Mouse (Mus musculus) mouse trophoblast stem cell (cell line): ENCODE measurements around the gene Zpr1.

Source experiments
- in situ Hi-C, 2 experiments: fragments of 300-500 bp; cut with MseI, MboI; formaldehyde crosslinking; loops; 2 replicates in 1 of 2; 3 replicates in 1 of 2; pipeline ENCODE4 v1.15.1; 2025

The Zpr1 gene

DNA sequence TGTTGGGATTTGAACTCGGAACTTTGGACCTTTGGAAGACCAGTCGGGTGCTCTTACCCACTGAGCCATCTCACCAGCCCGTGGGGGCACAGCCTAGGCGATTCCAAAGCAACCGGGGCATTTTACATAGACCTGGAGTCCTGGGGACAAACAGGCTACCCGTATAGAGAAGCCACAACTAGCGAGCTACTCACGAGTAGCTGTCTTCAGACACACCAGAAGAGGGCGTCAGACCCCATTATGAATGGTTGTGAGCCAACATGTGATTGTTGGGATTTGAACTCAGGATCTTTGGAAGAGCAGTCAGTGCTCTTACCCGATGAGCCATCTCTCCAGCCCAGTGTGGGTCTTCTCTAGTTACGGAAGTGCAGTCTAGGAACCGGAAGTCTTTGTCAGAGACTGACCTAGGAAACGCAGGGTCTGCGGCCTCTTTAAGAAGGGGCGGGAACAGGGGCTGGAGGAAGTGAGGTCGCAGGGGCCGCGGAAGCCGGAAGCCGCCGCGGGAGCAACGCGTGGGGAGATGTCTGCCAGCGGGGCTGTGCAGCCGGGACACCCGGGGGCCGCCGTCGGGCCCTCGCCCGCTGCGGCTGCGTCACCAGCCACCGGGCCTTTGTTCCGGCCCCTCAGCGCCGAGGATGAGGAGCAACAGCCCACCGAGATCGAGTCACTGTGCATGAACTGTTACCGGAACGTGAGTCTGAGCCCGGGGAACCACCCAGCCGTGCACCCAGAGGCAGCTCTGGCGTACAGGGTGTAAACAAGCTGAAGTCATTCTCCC is at the start of gene Zpr1:
Gene Zpr1 (plus strand): TSS at position 388 of the 778 bp plus-strand sequence.
- in situ Hi-C loops = no loop called here

DNA sequence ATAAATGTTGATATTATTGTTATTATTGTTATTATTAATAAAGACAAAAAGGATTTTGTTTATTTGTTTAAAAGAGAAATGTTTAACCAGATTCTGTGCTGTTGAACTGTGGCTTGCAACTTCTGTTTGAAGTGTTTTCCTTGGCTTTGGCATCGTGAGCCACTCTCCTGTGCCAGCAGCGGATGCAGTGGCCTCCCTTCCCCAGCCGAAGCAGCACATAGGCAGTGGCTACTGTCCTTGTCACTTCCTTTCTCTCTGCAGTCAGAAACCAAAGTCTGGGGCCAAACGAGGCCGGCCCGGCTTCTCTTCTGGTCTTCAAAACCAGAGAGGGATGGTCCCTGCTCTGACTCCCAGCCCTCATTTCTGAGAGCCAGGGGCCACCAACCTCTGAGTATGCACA is 49.8 kb upstream of the Zpr1 start:
- in situ Hi-C loops = no loop called here

DNA sequence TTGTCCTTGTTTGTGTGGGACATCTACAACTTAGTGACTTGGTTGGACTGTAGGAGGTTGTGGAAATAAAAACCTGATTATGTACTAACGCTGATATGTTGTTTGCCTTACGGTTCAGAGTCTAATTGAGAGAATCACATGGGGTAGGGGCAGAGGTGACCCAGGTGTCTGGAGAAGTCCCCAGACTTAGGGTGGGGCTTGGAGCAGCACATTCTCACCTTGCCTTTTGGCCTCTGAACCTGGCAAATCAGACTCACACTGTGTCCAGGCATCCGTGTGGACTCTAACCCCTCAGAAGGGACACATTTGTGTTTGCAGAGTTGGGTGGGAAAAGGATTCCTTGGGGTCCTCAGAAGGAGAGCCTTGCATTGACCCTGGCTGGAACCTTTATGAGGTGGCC is 48.8 kb upstream of the Zpr1 start:
- in situ Hi-C loops = no loop called here

DNA sequence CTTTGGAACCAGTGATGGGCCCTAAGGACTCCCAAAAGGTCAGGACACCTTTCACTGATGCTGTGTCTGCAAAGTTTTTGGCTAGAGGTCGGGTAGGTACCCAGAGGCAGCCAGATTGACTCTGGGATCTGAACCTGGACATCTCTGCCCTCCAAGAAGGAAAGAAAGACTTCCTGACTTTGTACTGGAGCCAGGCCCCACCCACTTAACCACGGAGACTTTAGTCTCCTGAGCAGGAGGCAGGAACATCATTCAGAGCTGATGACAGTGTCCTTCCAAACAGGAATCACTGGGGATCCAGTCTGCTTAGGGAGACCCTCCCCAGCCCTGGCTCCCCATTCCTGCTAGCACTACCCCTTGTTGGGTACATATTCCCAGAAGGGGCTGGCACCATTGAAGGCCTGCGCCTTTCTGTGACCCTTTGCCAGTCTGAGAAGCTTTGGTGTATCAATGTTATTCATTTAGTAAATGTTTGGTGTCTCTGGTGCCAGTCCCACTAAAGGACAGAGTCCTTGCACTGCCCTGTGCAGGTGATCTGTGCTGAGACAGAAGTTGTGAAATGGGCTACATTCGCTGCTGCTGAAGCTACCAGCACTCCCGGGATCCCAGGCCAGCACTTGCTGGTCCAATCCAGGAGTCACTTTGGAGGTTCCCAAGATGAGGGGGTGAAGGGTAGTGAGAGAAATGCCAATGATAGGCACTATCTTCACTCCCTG is 47.8 kb upstream of the Zpr1 start:
- in situ Hi-C loops = no loop called here

GRCm38 (mm10) chr9:46227064-46227614 is 45.7 kb upstream of the Zpr1 start:
- in situ Hi-C loops = no loop called here

GRCm38 (mm10) chr9:46228491-46228890 is 44.4 kb upstream of the Zpr1 start, which contains the start of gene Apoa1:
Apoa1 (plus strand) TSS chr9:46228580.
- in situ Hi-C loops = no loop called here

DNA sequence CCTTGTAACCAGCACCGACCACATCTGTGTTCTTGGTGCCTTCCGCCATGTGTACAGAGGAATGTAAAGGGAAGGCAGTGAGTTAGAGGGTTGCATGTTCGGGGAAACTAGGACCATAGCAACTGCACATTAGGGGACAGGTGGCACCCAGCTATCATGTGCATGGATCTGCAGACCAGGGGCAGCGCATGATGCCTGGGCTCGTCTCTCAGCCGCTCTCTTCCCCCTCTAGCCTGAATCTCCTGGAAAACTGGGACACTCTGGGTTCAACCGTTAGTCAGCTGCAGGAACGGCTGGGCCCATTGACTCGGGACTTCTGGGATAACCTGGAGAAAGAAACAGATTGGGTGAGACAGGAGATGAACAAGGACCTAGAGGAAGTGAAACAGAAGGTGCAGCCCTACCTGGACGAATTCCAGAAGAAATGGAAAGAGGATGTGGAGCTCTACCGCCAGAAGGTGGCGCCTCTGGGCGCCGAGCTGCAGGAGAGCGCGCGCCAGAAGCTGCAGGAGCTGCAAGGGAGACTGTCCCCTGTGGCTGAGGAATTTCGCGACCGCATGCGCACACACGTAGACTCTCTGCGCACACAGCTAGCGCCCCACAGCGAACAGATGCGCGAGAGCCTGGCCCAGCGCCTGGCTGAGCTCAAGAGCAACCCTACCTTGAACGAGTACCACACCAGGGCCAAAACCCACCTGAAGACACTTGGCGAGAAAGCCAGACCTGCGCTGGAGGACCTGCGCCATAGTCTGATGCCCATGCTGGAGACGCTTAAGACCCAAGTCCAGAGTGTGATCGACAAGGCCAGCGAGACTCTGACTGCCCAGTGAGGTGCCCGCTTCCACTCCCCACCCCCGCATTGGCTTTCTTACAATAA is 43.1 kb upstream of the Zpr1 start:
- in situ Hi-C loops = loop anchor here in 1 of 2 experiments (10.0 kb wide), 1 partner anchor 225 kb away; no protein-coding TSS in a partner anchor

GRCm38 (mm10) chr9:46230450-46230975 is 42.4 kb upstream of the Zpr1 start:
- in situ Hi-C loops = loop anchor here in 1 of 2 experiments (10.0 kb wide), 1 partner anchor 226 kb away; no protein-coding TSS in a partner anchor

DNA sequence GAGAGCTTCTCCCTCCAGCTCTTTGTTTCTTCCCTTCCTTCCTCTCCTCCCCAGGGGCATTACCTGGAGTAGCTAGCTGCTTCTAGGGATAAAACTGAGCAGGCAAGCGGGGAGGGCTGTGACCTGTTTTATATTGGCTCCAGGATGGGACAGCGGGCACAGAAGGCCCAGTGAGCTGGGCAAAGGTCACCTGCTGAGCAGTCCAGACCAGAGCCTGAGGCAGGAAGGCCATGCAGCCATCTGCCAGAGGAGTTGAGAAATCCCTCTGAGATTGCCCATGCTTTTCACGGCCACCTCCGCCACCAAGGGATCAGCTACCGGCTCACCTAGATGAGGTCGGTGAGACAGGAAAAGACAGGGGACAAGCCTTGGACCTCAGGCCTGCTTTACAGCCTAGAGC is 37.7 kb upstream of the Zpr1 start:
- in situ Hi-C loops = loop anchor here in 1 of 2 experiments (10.0 kb wide), 1 partner anchor 230 kb away; no protein-coding TSS in a partner anchor

- in situ Hi-C loops = loop anchor here in 1 of 2 experiments (10.0 kb wide), 1 partner anchor 231 kb away; no protein-coding TSS in a partner anchor
Measured at GRCm38 (mm10) chr9:46235596-46235648, 37.4 kb upstream of the Zpr1 start, which contains the start of gene Apoc3. Apoc3 (minus strand) TSS chr9:46235636.

DNA sequence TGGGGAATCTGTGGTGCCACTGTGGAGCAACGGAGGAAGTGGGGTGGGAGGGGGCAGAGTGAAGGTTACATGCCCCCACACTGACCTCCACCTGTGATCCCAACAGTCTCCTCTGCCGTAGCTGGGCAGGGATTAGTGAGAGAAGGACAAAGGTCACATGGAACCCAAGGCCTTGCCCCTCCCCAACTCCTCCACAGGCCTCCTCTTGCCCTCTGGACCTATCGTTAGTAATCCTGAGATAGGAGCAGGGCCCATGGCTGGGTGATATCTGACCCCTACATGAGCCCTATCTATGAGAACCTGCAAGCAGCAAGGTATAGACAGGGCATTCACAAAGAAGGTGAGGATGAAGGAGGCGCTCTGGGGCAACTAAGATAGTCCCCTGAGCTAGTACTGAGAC is 37.2 kb upstream of the Zpr1 start:
- in situ Hi-C loops = loop anchor here in 1 of 2 experiments (10.0 kb wide), 1 partner anchor 231 kb away; no protein-coding TSS in a partner anchor

- in situ Hi-C loops = loop anchor here in 1 of 2 experiments (10.0 kb wide), 1 partner anchor 234 kb away; no protein-coding TSS in a partner anchor
Measured at GRCm38 (mm10) chr9:46238850-46239249, 34.0 kb upstream of the Zpr1 start.

DNA sequence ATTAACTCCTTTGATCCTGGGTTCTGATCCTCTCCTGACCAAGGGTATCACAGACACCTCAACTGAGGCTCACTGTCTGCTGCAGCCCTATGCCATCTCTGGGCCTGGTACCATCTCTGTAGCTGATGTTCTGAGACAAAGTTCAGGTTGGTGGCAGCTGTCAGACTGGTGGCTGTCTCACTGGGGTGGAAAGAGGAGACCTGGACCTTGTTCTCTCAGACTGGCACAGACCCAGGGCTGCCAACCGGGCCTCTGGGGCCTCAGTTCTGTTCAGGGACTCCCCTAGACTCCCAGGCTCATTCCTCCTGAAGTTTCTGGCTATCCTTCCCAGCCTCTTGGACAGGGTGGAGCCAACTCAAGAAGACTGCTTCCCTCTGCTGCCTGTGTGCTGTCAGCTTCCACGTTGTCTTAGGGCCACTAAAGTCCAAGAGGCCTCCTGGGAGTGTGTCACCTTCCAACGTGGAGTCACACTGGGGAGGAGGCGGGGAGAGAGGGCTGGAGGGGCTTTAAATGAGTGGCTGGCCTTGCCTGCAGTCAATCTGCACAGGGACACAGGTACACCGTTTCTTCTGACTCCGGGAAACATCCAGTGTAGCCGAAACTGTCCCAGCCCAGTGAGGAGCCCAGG is 32.2 kb upstream of the Zpr1 start, which contains the start of gene Apoa4:
Gene Apoa4 (plus strand): TSS at position 171 of the 628 bp plus-strand sequence.
- in situ Hi-C loops = no loop called here

DNA sequence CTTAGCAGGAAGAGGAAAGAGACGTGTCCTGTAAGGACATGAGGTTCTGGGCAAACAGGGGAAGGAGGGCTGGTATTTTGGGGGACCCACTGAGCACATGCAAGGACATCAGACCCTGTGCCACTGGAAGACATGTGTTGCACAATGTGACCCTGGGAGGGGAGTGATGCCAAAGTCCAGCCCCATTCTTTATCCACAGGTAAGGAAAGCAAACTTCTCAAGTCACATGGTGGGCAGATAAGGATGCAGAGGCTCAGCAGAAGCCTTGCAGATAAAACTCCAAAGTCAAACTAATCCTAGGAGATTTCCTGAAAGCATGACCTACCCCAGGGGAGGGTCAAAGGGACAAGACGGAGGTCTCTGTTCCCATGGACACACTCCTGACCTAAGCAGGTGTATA is 31.0 kb upstream of the Zpr1 start:
- in situ Hi-C loops = no loop called here

GRCm38 (mm10) chr9:46243122-46243521 is 29.7 kb upstream of the Zpr1 start:
- in situ Hi-C loops = no loop called here

GRCm38 (mm10) chr9:46243584-46243983 is 29.3 kb upstream of the Zpr1 start:
- in situ Hi-C loops = no loop called here

DNA sequence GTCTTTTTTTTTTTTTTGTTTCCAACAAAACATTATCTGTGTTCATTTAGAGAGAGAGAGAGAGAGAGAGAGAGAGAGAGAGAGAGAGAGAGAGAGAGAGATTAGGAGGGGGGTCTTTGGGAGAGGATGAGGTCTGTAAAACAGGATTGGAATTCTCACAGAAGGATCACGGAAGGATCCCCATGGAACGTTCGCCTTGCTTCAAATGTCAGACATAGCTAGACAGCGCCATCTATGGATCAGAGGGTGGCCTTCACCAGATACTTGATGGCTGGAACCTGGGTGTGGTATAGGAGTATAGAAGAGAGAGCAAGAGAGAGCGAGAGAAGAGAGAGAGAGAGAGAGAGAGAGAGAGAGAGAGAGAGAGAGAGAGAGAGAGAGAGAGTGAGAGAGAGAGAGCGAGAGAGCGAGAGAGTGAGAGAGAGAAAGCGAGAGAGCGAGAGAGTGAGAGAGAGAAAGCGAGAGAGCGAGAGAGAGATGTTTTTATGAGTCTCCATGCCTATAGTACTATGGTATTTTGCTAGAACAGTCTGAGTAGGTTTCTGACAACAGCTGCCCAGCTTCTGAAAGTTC is 26.0 kb upstream of the Zpr1 start:
- in situ Hi-C loops = no loop called here

- in situ Hi-C loops = no loop called here
Measured at GRCm38 (mm10) chr9:46256177-46256576, 16.7 kb upstream of the Zpr1 start.

GRCm38 (mm10) chr9:46256658-46257385 is 16.0 kb upstream of the Zpr1 start:
- in situ Hi-C loops = no loop called here

GRCm38 (mm10) chr9:46257546-46257945 is 15.3 kb upstream of the Zpr1 start:
- in situ Hi-C loops = no loop called here
